Mouse (Mus musculus) spleen, postnatal 14 days (tissue): Measurements from ENCODE around the gene Bcl2.

Experiments used
- DNase-seq, 2 experiments: peaks; one replicate each; pipeline ENCODE4 v3.0.0; 2021 to 2022; ENCODE audit warnings: low spot score in 2 of 2

Gene Bcl2

GRCm38 (mm10) chr1:106513890-106514643 lies 200.0 kb downstream of the Bcl2 start:
- no peak for DNase-seq

- no peak for DNase-seq
These were observed 200.6 kb downstream of the Bcl2 start for GRCm38 (mm10) chr1:106513481-106513880.

- DNase-seq = peak; percentile 56 to 68
These were observed 202.5 kb downstream of the Bcl2 start for GRCm38 (mm10) chr1:106511593-106511992.

- no peak for DNase-seq
These were observed 206.5 kb downstream of the Bcl2 start for GRCm38 (mm10) chr1:106507556-106507955.

GRCm38 (mm10) chr1:106503910-106504309 lies 210.2 kb downstream of the Bcl2 start:
- DNase-seq = no peak

GRCm38 (mm10) chr1:106503407-106503806 lies 210.7 kb downstream of the Bcl2 start:
- no peak for DNase-seq

- no peak for DNase-seq
These were observed 216.1 kb downstream of the Bcl2 start for GRCm38 (mm10) chr1:106497999-106498398.
